8 mouse cellular contexts compared by ENCODE assay signal in the genomic region with DNA sequence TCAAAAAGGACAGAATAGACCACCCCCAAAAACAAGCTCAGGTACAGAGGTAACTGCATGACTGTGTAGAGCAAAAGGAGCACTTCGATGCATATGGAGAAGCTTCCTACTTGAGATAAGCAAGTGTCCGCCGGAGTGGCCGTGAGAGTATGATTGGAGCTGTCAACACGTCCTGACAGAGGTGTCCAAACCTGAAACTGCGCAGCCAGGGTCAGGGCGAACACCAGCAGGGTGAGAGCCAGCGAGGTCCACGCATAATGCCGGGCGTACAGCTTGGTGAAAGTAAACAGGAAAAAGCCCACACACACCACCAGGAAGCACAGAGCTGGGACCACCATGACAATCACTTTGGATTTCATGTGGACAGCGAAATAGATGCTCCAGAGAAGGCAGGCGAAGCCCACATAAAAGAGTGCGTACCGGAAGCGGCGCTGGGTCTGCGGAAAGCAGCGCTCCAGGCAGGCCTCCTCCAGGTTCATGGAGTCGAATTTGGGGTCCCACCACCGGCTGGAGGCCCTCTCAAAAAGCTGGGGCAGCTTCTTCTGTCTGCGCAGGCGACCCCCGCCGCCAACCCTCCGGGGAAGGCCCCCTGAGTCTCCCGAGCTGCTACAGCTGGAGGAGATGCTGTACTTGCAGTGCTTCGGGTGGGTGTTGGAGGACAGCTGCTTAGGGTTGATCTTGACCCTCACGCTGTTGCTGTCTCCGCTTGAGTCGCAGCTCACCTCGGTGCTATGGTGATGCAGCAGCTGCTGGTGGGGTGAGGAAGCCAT. TPM values are rescaled to one million over a fixed set of nuclear protein-coding genes. Genes with fewer than 3 reads are reported as not detected.
DNase-seq lines count a peak whose midpoint lies in the region; ATAC-seq and TF ChIP-seq lines count a peak whose summit lies in the region.

No protein-coding gene starts in this region.

- no peak for TF ChIP-seq EP300 in heart, postnatal 0 days (IDR thresholded peaks at IDR 0.05; ENCODE audit: low read depth)

- peaks cover 19% of the 10 kb centered on the region; the same call in 1 of the 2 replicates for H3K27me3 ChIP-seq in lung, embryonic 15.5 days
- no peaks in the 10 kb centered on the region for H3K27me3 ChIP-seq in heart, postnatal 0 days (ENCODE audit: control insufficient read depth, insufficient read depth, low read length)
- peaks cover 11% of the 10 kb centered on the region; the same call in 1 of the 2 replicates for H3K27me3 ChIP-seq in limb, embryonic 15.5 days
- H3K27me3 ChIP-seq in neural tube, embryonic 11.5 days (ENCODE audit: control insufficient read depth, insufficient read depth, low read length) = peaks cover 14% of the 10 kb centered on the region

- H3K9me3 ChIP-seq in lung, embryonic 15.5 days = no peaks in the 10 kb centered on the region
- H3K9me3 ChIP-seq in heart, postnatal 0 days (replicated peaks; ENCODE audit: control insufficient read depth, low read length) = no peaks in the 10 kb centered on the region
- H3K9me3 ChIP-seq in limb, embryonic 15.5 days = no peaks in the 10 kb centered on the region
- no peaks in the 10 kb centered on the region for H3K9me3 ChIP-seq in neural tube, embryonic 11.5 days (ENCODE audit: control insufficient read depth, low read length)

- peak overlapping the region; percentile 60; the same call in 1 of the 2 replicates for H3K27ac ChIP-seq in lung, embryonic 15.5 days
- H3K27ac ChIP-seq in heart, postnatal 0 days (ENCODE audit: low read depth) = no peak overlapping the region
- H3K27ac ChIP-seq in limb, embryonic 15.5 days = peak overlapping the region; percentile 84; the same call in 1 of the 2 replicates
- no peak overlapping the region for H3K27ac ChIP-seq in neural tube, embryonic 11.5 days (ENCODE audit: low read depth, low read length)

- TF ChIP-seq CTCF in heart, postnatal 0 days (IDR thresholded peaks at IDR 0.05; ENCODE audit: low read depth) = no peak

- peak overlapping the region; percentile 99 for H3K4me2 ChIP-seq in lung, embryonic 15.5 days
- peak overlapping the region; percentile 80 for H3K4me2 ChIP-seq in heart, postnatal 0 days (ENCODE audit: low read depth, low read length)
- H3K4me2 ChIP-seq in limb, embryonic 15.5 days = peak overlapping the region; percentile 95
- H3K4me2 ChIP-seq in neural tube, embryonic 11.5 days (ENCODE audit: low read depth) = peak overlapping the region; percentile 98

- WGBS in lung, embryonic 15.5 days = 8% methylated on average over 32 of the region's 32 CpGs
- whole genome bisulfite sequencing in heart, postnatal 0 days = 12% methylated on average over 32 of the region's 32 CpGs
- 16% methylated on average over 32 of the region's 32 CpGs for WGBS in limb, embryonic 15.5 days
- 13% methylated on average over 32 of the region's 32 CpGs for WGBS in neural tube, embryonic 11.5 days

- no peak for DNase-seq in lung, postnatal 25 days (ENCODE audit: low spot score)
- peak; percentile 39 for DNase-seq in embryo, embryonic 11 days
- DNase-seq in heart, postnatal 0 days (ENCODE audit: low spot score) = no peak
- DNase-seq in neural tube, embryonic 11.5 days (ENCODE audit: low spot score) = peak; percentile 31
- no peak for DNase-seq in urinary bladder, postnatal 14 days (ENCODE audit: low spot score)

- peak overlapping the region; percentile 72 for H3K4me3 ChIP-seq in lung, embryonic 15.5 days
- H3K4me3 ChIP-seq in heart, postnatal 0 days (ENCODE audit: low read depth, low read length) = peak overlapping the region; percentile 67
- H3K4me3 ChIP-seq in limb, embryonic 15.5 days = peak overlapping the region; percentile 88
- peak overlapping the region; percentile 81 for H3K4me3 ChIP-seq in neural tube, embryonic 11.5 days (ENCODE audit: low read depth, low read length)

- peak overlapping the region; percentile 69 for H3K9ac ChIP-seq in lung, embryonic 15.5 days
- peak overlapping the region; percentile 57 for H3K9ac ChIP-seq in heart, postnatal 0 days (replicated peaks; ENCODE audit: low read depth, low read length)
- peak overlapping the region; percentile 73 for H3K9ac ChIP-seq in limb, embryonic 15.5 days
- peak overlapping the region; percentile 67 for H3K9ac ChIP-seq in neural tube, embryonic 11.5 days (ENCODE audit: low read length)

- peaks cover 21% of the 10 kb centered on the region for H3K4me1 ChIP-seq in lung, embryonic 15.5 days
- peaks cover 42% of the 10 kb centered on the region for H3K4me1 ChIP-seq in heart, postnatal 0 days (ENCODE audit: control insufficient read depth, insufficient read depth)
- H3K4me1 ChIP-seq in limb, embryonic 15.5 days = peaks cover 35% of the 10 kb centered on the region
- H3K4me1 ChIP-seq in neural tube, embryonic 11.5 days (ENCODE audit: control insufficient read depth, insufficient read depth, low read length) = peaks cover 13% of the 10 kb centered on the region

- ATAC-seq in lung, embryonic 15.5 days (ENCODE audit: borderline replicate concordance, extremely low read depth, low FRiP score, low TSS enrichment) = no peak
- ATAC-seq in heart, postnatal 0 days (ENCODE audit: insufficient read depth, low read depth) = peak; percentile 9; the same call in 1 of the 2 replicates
- ATAC-seq in limb, embryonic 15.5 days (ENCODE audit: insufficient number of reproducible peaks, low FRiP score, low TSS enrichment, low read depth) = no peak
- ATAC-seq in neural tube, embryonic 11.5 days (ENCODE audit: insufficient read depth, low FRiP score, low TSS enrichment) = peak; percentile 2; the same call in 1 of the 2 replicates
- no peak; the same call in 1 of the 2 replicates for ATAC-seq in cerebellum, adult (ENCODE audit: insufficient number of reproducible peaks, low FRiP score, low TSS enrichment)

- no peaks in the 10 kb centered on the region for H3K36me3 ChIP-seq in lung, embryonic 15.5 days
- H3K36me3 ChIP-seq in heart, postnatal 0 days (replicated peaks; ENCODE audit: control insufficient read depth, insufficient read depth, low read length) = no peaks in the 10 kb centered on the region
- H3K36me3 ChIP-seq in limb, embryonic 15.5 days = no peaks in the 10 kb centered on the region
- H3K36me3 ChIP-seq in neural tube, embryonic 11.5 days (ENCODE audit: control insufficient read depth, insufficient read depth, low read length) = no peaks in the 10 kb centered on the region

RNA-seq across cellular contexts. Expression of gene Adcy9, which starts 1.3 kb away (rescaled TPM):
- polyA plus RNA-seq in lung, embryonic 15.5 days (2015; fragmentation: Nextera tagmentation; extraction: Ambion mirVana) = 1.2 and 1.5 TPM in 2 replicates
- 19.0 and 22.2 TPM in 2 replicates for total RNA-seq in heart, postnatal 0 days (2014; rRNA removed; ENCODE audit: low replicate concordance)
- polyA plus RNA-seq in heart, postnatal 0 days (2015; fragmentation: Nextera tagmentation; extraction: Ambion mirVana) = 1.8 and 2.0 TPM in 2 replicates
- polyA plus RNA-seq in limb, embryonic 15.5 days (2015; fragmentation: Nextera tagmentation; extraction: Ambion mirVana) = 1.4 and 1.6 TPM in 2 replicates
- 1.8 and 2.5 TPM in 2 replicates for polyA plus RNA-seq in neural tube, embryonic 11.5 days (2014; fragmentation: Nextera tagmentation; extraction: Ambion mirVana)

Comparison
In these comparisons a context has a peak if more than half of its experiments do, and no peak if none do; other contexts are left out.
1. ATAC-seq: peak in heart, postnatal 0 days (single experiment) and neural tube, embryonic 11.5 days (single experiment); none in lung, embryonic 15.5 days (single experiment), limb, embryonic 15.5 days (single experiment) and cerebellum, adult (single experiment).
2. H3K27ac ChIP-seq: peak in lung, embryonic 15.5 days (single experiment) and limb, embryonic 15.5 days (single experiment); none in heart, postnatal 0 days (single experiment) and neural tube, embryonic 11.5 days (single experiment).
3. DNase-seq: peak in embryo, embryonic 11 days (single experiment) and neural tube, embryonic 11.5 days (single experiment); none in lung, postnatal 25 days (single experiment), heart, postnatal 0 days (single experiment) and urinary bladder, postnatal 14 days (single experiment).
4. Peak in every context shown above with its lines, with median percentiles within 50 percentile points of each other: H3K4me2 ChIP-seq, H3K4me3 ChIP-seq and H3K9ac ChIP-seq.